Mouse (Mus musculus) hindbrain, embryonic 12.5 days (tissue): ENCODE data around the gene Rasgrp4. TPM values are rescaled to one million over a fixed set of nuclear protein-coding genes. Genes with fewer than 3 reads are reported as not detected.

ENCODE experiments used
- ATAC-seq: fragments of 200-750 bp; cut with Nextera tagmentation; 2 replicates; pipeline ENCODE4 v1.8.0; 2017; ENCODE audit warnings: moderate TSS enrichment; ENCODE audit not compliant: low FRiP score
- H3K27ac ChIP-seq: fragments of 300-500 bp; sonication (generic); 2 replicates; pipeline ENCODE4 v1.5.1; 2016; ENCODE audit warnings: mild to moderate bottlenecking
- H3K27me3 ChIP-seq: fragments of 300-500 bp; sonication (generic); 2 replicates; pipeline ENCODE4 v1.6.1; 2016; ENCODE audit warnings: mild to moderate bottlenecking
- H3K36me3 ChIP-seq: fragments of 300-500 bp; sonication (generic); 2 replicates; pipeline ENCODE4 v1.6.1; 2016; ENCODE audit warnings: mild to moderate bottlenecking
- H3K4me1 ChIP-seq: fragments of 300-500 bp; sonication (generic); 2 replicates; pipeline ENCODE4 v1.6.1; 2016
- H3K4me2 ChIP-seq: fragments of 300-500 bp; sonication (generic); replicated peaks from 2 replicates; pipeline ENCODE4 v1.6.1; 2016; ENCODE audit warnings: mild to moderate bottlenecking
- H3K4me3 ChIP-seq: fragments of 300-500 bp; sonication (generic); 2 replicates; pipeline ENCODE4 v1.5.1; 2016; ENCODE audit warnings: mild to moderate bottlenecking
- H3K9ac ChIP-seq: fragments of 300-500 bp; sonication (generic); 2 replicates; pipeline ENCODE4 v1.6.1; 2016; ENCODE audit warnings: mild to moderate bottlenecking, moderate library complexity
- H3K9me3 ChIP-seq: fragments of 300-500 bp; sonication (generic); replicated peaks from 2 replicates; pipeline ENCODE4 v1.6.1; 2016; ENCODE audit warnings: mild to moderate bottlenecking
- WGBS: fragments of 180-500 bp; shearing (Covaris S2); methylation state at CpG from one replicate; pipeline ENCODE4 v1.1.7; 2016; 5-methylcytosine and 5-hydroxymethylcytosine counted together
- polyA plus RNA-seq: library from polyadenylated mRNA; unstranded; fragments of >200 nt; fragmentation: Nextera tagmentation; extraction: Ambion mirVana; gene quantifications from 2 replicates; pipeline ENCODE4 v1.2.1, GENCODE M21; 2016

The Rasgrp4 gene
- polyA plus RNA-seq, 1 experiment from 2014 or later = 1.1 TPM

GRCm38 (mm10) chr7:29155196-29155837 is 20.7 kb downstream of the Rasgrp4 start:
- peak overlapping the region; percentile 82 for H3K9ac ChIP-seq
- no peaks in the 10 kb centered on the region; the same call in 1 of the 2 replicates for H3K36me3 ChIP-seq
- H3K4me1 ChIP-seq = peaks cover 4% of the 10 kb centered on the region
- peaks cover 27% of the 10 kb centered on the region for H3K27me3 ChIP-seq
- 0 out of 2 replicates have a peak, but pooled peaks cover 6% of the 10 kb centered on the region for H3K9me3 ChIP-seq
- peak overlapping the region; percentile 81 for H3K4me3 ChIP-seq
- 8% methylated on average over 37 of the region's 37 CpGs for WGBS
- peak overlapping the region; percentile 93 for H3K4me2 ChIP-seq
- H3K27ac ChIP-seq = peak overlapping the region; percentile 91
- peak; percentile 91 for ATAC-seq

GRCm38 (mm10) chr7:29155838-29156782 is 21.5 kb downstream of the Rasgrp4 start, which contains the start of gene Fam98c:
TSS of gene Fam98c (minus strand) at chr7:29156234.
- ATAC-seq = peak; percentile 88

GRCm38 (mm10) chr7:29158264-29158663 is 23.6 kb downstream of the Rasgrp4 start:
- Histone ChIP-seq H3K27me3 (peaks cover 34% of the 10 kb centered on the region), H3K4me3 (no peak overlapping the region), H3K4me2 (no peak overlapping the region), H3K36me3 (peaks cover 8% of the 10 kb centered on the region; the same call in 1 of the 2 replicates), H3K9me3 (0 out of 2 replicates have a peak, but pooled peaks cover 6% of the 10 kb centered on the region), H3K9ac (no peak overlapping the region), H3K4me1 (peaks cover 4% of the 10 kb centered on the region), H3K27ac (no peak overlapping the region)
- WGBS = 2% methylated on average over 5 of the region's 5 CpGs
- no peak for ATAC-seq

More at GRCm38 (mm10) chr7:29155838-29156782, 21.5 kb downstream of the Rasgrp4 start, which contains the start of gene Fam98c:
- Histone ChIP-seq H3K4me2 (peak within 1 kb of the TSS; percentile 93), H3K4me3 (peak within 1 kb of the TSS; percentile 81), H3K9ac (peak within 1 kb of the TSS; percentile 82), H3K4me1 (peaks cover 4% of the 10 kb centered on the region), H3K9me3 (0 out of 2 replicates have a peak, but pooled peaks cover 6% of the 10 kb centered on the region), H3K27me3 (peaks cover 27% of the 10 kb centered on the region), H3K36me3 (peaks cover 2% of the 10 kb centered on the region; the same call in 1 of the 2 replicates), H3K27ac (peak within 1 kb of the TSS; percentile 91)
- 4% methylated on average over 64 of the region's 68 CpGs for WGBS

- Histone ChIP-seq H3K27me3 (peaks cover 33% of the 10 kb centered on the region), H3K27ac (no peak overlapping the region), H3K9ac (no peak overlapping the region), H3K4me3 (no peak overlapping the region), H3K4me2 (no peak overlapping the region), H3K36me3 (peaks cover 8% of the 10 kb centered on the region; the same call in 1 of the 2 replicates), H3K9me3 (no peaks in the 10 kb centered on the region), H3K4me1 (no peaks in the 10 kb centered on the region)
- 83% methylated on average over 5 of the region's 5 CpGs for WGBS
- no peak for ATAC-seq
Observed at GRCm38 (mm10) chr7:29162294-29162693, 27.6 kb downstream of the Rasgrp4 start.

- no peak overlapping the region for H3K4me3 ChIP-seq
- peaks cover 8% of the 10 kb centered on the region; the same call in 1 of the 2 replicates for H3K36me3 ChIP-seq
- H3K9me3 ChIP-seq = no peaks in the 10 kb centered on the region
- H3K27ac ChIP-seq = no peak overlapping the region
- WGBS = 19% methylated on average over 9 of the region's 9 CpGs
- no peak overlapping the region for H3K4me2 ChIP-seq
- H3K9ac ChIP-seq = no peak overlapping the region
- H3K27me3 ChIP-seq = peaks cover 32% of the 10 kb centered on the region
- H3K4me1 ChIP-seq = peaks cover 5% of the 10 kb centered on the region
- no peak for ATAC-seq
Observed at GRCm38 (mm10) chr7:29162750-29163525, 28.3 kb downstream of the Rasgrp4 start.

- H3K9me3 ChIP-seq = no peaks in the 10 kb centered on the region
- WGBS = 15% methylated on average over 19 of the region's 19 CpGs
- no peak overlapping the region for H3K27ac ChIP-seq
- H3K4me1 ChIP-seq = peaks cover 40% of the 10 kb centered on the region
- peak overlapping the region; percentile 67; the same call in 1 of the 2 replicates for H3K9ac ChIP-seq
- no peaks in the 10 kb centered on the region for H3K36me3 ChIP-seq
- peaks cover 30% of the 10 kb centered on the region for H3K27me3 ChIP-seq
- peak overlapping the region; percentile 68 for H3K4me3 ChIP-seq
- peak overlapping the region; percentile 76 for H3K4me2 ChIP-seq
- ATAC-seq = no peak
Observed at GRCm38 (mm10) chr7:29167656-29168055, 33.0 kb downstream of the Rasgrp4 start.

GRCm38 (mm10) chr7:29168121-29168695 is 33.6 kb downstream of the Rasgrp4 start:
- Histone ChIP-seq H3K27me3 (peaks cover 32% of the 10 kb centered on the region), H3K36me3 (no peaks in the 10 kb centered on the region; the same call in 1 of the 2 replicates), H3K9me3 (no peaks in the 10 kb centered on the region), H3K27ac (peak overlapping the region; percentile 85), H3K4me2 (peak overlapping the region; percentile 76), H3K4me3 (peak overlapping the region; percentile 68), H3K4me1 (peaks cover 46% of the 10 kb centered on the region), H3K9ac (peak overlapping the region; percentile 67)
- 1% methylated on average over 10 of the region's 10 CpGs for whole genome bisulfite sequencing
- ATAC-seq = no peak

- peak overlapping the region; percentile 76 for H3K4me2 ChIP-seq
- peak overlapping the region; percentile 68 for H3K4me3 ChIP-seq
- no peaks in the 10 kb centered on the region for H3K9me3 ChIP-seq
- H3K36me3 ChIP-seq = peaks cover 6% of the 10 kb centered on the region
- WGBS = 1% methylated on average over 14 of the region's 14 CpGs
- peaks cover 38% of the 10 kb centered on the region for H3K27me3 ChIP-seq
- peak; percentile 29 for ATAC-seq
- peaks cover 46% of the 10 kb centered on the region for H3K4me1 ChIP-seq
- peak overlapping the region; percentile 67 for H3K9ac ChIP-seq
- H3K27ac ChIP-seq = peak overlapping the region; percentile 85
Observed at GRCm38 (mm10) chr7:29168791-29169230, 34.2 kb downstream of the Rasgrp4 start.

GRCm38 (mm10) chr7:29169231-29170065 is 34.8 kb downstream of the Rasgrp4 start:
- Histone ChIP-seq H3K27ac (peak overlapping the region; percentile 85), H3K4me1 (peaks cover 46% of the 10 kb centered on the region), H3K9me3 (no peaks in the 10 kb centered on the region), H3K9ac (peak overlapping the region; percentile 67), H3K4me3 (peak overlapping the region; percentile 68), H3K36me3 (peaks cover 12% of the 10 kb centered on the region), H3K4me2 (peak overlapping the region; percentile 76), H3K27me3 (peaks cover 45% of the 10 kb centered on the region)
- peak; percentile 80 for ATAC-seq
- WGBS = under 1% methylated on average over 31 of the region's 39 CpGs

GRCm38 (mm10) chr7:29170066-29170754 is 35.6 kb downstream of the Rasgrp4 start, which contains the start of the genes Ggn and Spred3:
TSS of gene Ggn (plus strand) at chr7:29170210.
TSS of gene Spred3 (minus strand) at chr7:29170411.
- ATAC-seq = peak; percentile 46
- Histone ChIP-seq H3K4me2 (peak within 1 kb of the TSS; percentile 76), H3K4me1 (peaks cover 46% of the 10 kb centered on the region), H3K27ac (peak within 1 kb of the TSS; percentile 85), H3K9ac (peak within 1 kb of the TSS; percentile 67), H3K4me3 (peak within 1 kb of the TSS; percentile 68), H3K36me3 (peaks cover 20% of the 10 kb centered on the region), H3K9me3 (no peaks in the 10 kb centered on the region), H3K27me3 (peaks cover 51% of the 10 kb centered on the region)
- WGBS = under 1% methylated on average over 30 of the region's 30 CpGs
